Mouse (Mus musculus) liver, embryonic 14.5 days (tissue): ENCODE data around the gene D10Wsu102e.
A peak's percentile ranks its signal among the peaks of the same experiment; 100 is the strongest.

Experiments
- CTCF ChIP-seq: IDR thresholded peaks from 2 replicates; pipeline ENCODE4 v1.5.1; 2016; ENCODE audit warnings: antibody characterized with exemption, low read depth, control low read depth
- EP300 ChIP-seq: IDR thresholded peaks from 2 replicates; pipeline ENCODE4 v1.6.1; 2016; ENCODE audit warnings: antibody characterized with exemption, low read depth

DNA sequence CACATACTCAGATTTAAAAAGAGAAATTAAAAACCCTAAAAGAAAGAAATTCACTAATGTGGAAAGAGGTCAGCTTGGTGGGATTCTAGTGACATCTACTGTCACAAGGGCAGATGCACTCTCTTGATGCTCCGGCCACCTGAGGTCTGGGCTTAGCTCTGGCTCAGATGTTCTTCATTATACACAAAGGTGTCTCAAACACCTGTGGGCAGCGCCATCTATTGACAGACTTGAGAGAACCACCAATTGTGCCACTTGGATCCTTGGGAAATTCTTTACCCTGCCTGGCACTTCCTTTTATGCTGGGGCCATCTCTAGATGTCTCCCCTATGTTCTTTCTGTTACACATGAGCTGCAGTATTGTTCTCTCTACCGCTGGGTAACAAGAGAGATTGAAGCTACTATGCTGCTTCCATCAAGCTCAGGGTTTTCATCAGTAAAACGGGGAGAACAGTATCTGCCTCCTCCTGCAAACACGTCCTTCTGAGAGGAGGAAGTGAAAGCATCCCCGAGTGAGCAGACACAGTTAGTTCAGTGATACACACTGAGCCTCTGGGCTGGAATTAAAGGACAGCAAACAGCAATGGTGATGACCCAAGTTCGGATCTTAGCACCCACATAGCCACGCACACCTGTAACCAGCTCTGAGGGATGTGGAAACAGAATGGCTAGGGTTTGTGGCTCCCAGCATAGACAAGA, 149.1 kb downstream of the D10Wsu102e start:
- TF ChIP-seq EP300 (no peak), CTCF (peak; percentile 38; the same call in 1 of the 2 replicates)
